32 mouse cellular contexts compared by ENCODE assay signal in the genomic region with DNA sequence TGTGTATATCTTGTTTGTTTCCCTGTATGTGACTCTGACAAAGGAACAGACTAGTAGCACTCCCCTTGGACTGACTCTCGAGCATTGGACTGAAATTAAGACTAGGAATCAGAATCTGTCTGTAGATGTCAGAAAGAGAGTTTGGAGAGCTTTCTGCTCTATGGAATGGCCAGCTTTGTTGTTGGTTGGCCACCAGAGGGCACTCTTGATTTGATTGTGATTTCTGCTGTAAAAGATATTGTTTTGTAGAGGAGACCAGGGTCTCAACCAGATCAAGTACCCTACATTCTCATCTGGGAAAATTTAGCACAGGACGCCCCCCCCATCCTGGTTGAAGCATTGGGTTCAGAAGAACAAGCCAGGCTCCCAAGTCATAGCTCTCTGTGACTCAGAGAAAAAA. TPM values are rescaled to one million over a fixed set of nuclear protein-coding genes. Genes with fewer than 3 reads are reported as not detected.
"Had no signal": no experiment of that assay in that cellular context is flagged by ENCODE, and none has a peak within 500 bp of the region (broad histone marks: within the 10 kb centered on the region; RNA-seq: fewer than 3 reads in every experiment).

No protein-coding gene starts in this region.

- H3K9ac ChIP-seq: kidney, embryonic 15.5 days; liver, embryonic 13.5 days; lung, embryonic 15.5 days; midbrain, embryonic 13.5 days; neural tube, embryonic 13.5 days had no signal

- H3K27me3 ChIP-seq: kidney, embryonic 15.5 days; liver, embryonic 13.5 days; lung, embryonic 15.5 days; megakaryocyte, embryonic 14.5 days; midbrain, embryonic 13.5 days; neural tube, embryonic 13.5 days had no signal

- H3K4me3 ChIP-seq: kidney, embryonic 15.5 days; left cerebral cortex, adult 2 months; liver, embryonic 13.5 days; lung, embryonic 15.5 days; megakaryocyte, embryonic 14.5 days; midbrain, embryonic 10.5 days; midbrain, embryonic 13.5 days; myocyte; neural tube, embryonic 13.5 days had no signal

- H3K4me1 ChIP-seq: kidney, embryonic 15.5 days; liver, embryonic 13.5 days; lung, embryonic 15.5 days; megakaryocyte, embryonic 14.5 days; midbrain, embryonic 10.5 days; midbrain, embryonic 13.5 days; neural tube, embryonic 13.5 days had no signal

- H3K36me3 ChIP-seq: kidney, embryonic 15.5 days; liver, embryonic 13.5 days; lung, embryonic 15.5 days; midbrain, embryonic 10.5 days; midbrain, embryonic 13.5 days; neural tube, embryonic 13.5 days had no signal

- DNase-seq: kidney, adult 2 months; kidney, postnatal 14 days; kidney, postnatal 4 days; liver, embryonic 13.5 days; lung, postnatal 10 days; lung, postnatal 36 days; retina, postnatal 1 day; right cerebral cortex, postnatal 25 days; spleen, adult 18-20 months; thymus, adult 18-20 months; thymus, postnatal 36 days had no signal

- H3K4me2 ChIP-seq: kidney, embryonic 15.5 days; liver, embryonic 13.5 days; lung, embryonic 15.5 days; midbrain, embryonic 13.5 days; neural tube, embryonic 13.5 days had no signal

- H3K27ac ChIP-seq: kidney, embryonic 15.5 days; left cerebral cortex, adult 2 months; liver, embryonic 13.5 days; lung, embryonic 15.5 days; midbrain, embryonic 10.5 days; midbrain, embryonic 13.5 days; neural tube, embryonic 13.5 days had no signal

- ATAC-seq: midbrain, embryonic 13.5 days; midbrain, embryonic 16.5 days had no signal

RNA-seq across cellular contexts. Expression of a gene that starts 14.8 kb away (rescaled TPM):
- total RNA-seq: layer of hippocampus, adult 18-20 months; layer of hippocampus, postnatal 25 days; left cerebral cortex, adult 2 months; left cerebral cortex, postnatal 10 days; left cerebral cortex, postnatal 36 days; liver, adult 2 months; monocyte, adult 5-6 weeks had no signal
- polyA plus RNA-seq: kidney, adult 2 months; kidney, embryonic 15.5 days; limb, embryonic 11.5 days; limb, embryonic 14.5 days; liver, adult 2 months; liver, embryonic 13.5 days; liver, embryonic 16.5 days; lung, embryonic 15.5 days; midbrain, embryonic 10.5 days; midbrain, embryonic 13.5 days; midbrain, embryonic 16.5 days; myocyte; neural tube, embryonic 13.5 days; stomach, embryonic 16.5 days; urinary bladder, adult 2 months had no signal

RNA-seq across cellular contexts. Expression of a gene that starts 54.1 kb away (rescaled TPM):
- total RNA-seq: layer of hippocampus, adult 18-20 months; layer of hippocampus, postnatal 25 days; left cerebral cortex, adult 2 months; left cerebral cortex, postnatal 10 days; left cerebral cortex, postnatal 36 days; liver, adult 2 months; monocyte, adult 5-6 weeks; neutrophil, adult 5-6 weeks had no signal
- polyA plus RNA-seq: kidney, adult 2 months; kidney, embryonic 15.5 days; limb, embryonic 11.5 days; limb, embryonic 14.5 days; liver, adult 2 months; liver, embryonic 13.5 days; liver, embryonic 16.5 days; lung, embryonic 15.5 days; midbrain, embryonic 10.5 days; midbrain, embryonic 13.5 days; midbrain, embryonic 16.5 days; myocyte; neural tube, embryonic 13.5 days; stomach, embryonic 16.5 days; urinary bladder, adult 2 months had no signal
